Mouse (Mus musculus): ENCODE measurements around the gene Ifnab. TPM values are rescaled to one million over a fixed set of nuclear protein-coding genes. Genes with fewer than 3 reads are reported as not detected.

The Ifnab gene
- polyA plus RNA-seq (2015; fragmentation: Nextera tagmentation; extraction: Ambion mirVana): not detected in 2 replicates

- H3K27ac ChIP-seq (replicated peaks): no peak within 1 kb of the TSS
- no peak within 1 kb of the TSS for H3K4me2 ChIP-seq (replicated peaks)
- no peaks in the 10 kb centered on the region for H3K27me3 ChIP-seq
- no peaks in the 10 kb centered on the region for H3K36me3 ChIP-seq
- H3K9me3 ChIP-seq: no peaks in the 10 kb centered on the region
- H3K9ac ChIP-seq (replicated peaks): no peak within 1 kb of the TSS
- H3K4me1 ChIP-seq: no peaks in the 10 kb centered on the region
- no peak for ATAC-seq (replicated peaks)
- 68% methylated on average over 2 of the region's 2 CpGs for WGBS
- no peak within 1 kb of the TSS for H3K4me3 ChIP-seq
These were observed at the start of gene Ifnab for GRCm38 (mm10) chr4:88691259-88691658. Gene Ifnab, minus strand, starts transcription at chr4:88691359.

- Histone ChIP-seq H3K27ac (replicated peaks) (no peak overlapping the region), H3K4me3 (no peak overlapping the region), H3K4me2 (replicated peaks) (no peak overlapping the region), H3K4me1 (no peaks in the 10 kb centered on the region), H3K9me3 (no peaks in the 10 kb centered on the region), H3K27me3 (no peaks in the 10 kb centered on the region), H3K9ac (replicated peaks) (no peak overlapping the region), H3K36me3 (no peaks in the 10 kb centered on the region)
- 89% methylated on average over 6 of the region's 6 CpGs for WGBS
- ATAC-seq (replicated peaks): no peak
These were observed 47.9 kb upstream of the Ifnab start for GRCm38 (mm10) chr4:88739036-88739435.

GRCm38 (mm10) chr4:88738480-88738879 is 47.3 kb upstream of the Ifnab start:
- H3K4me1 ChIP-seq: no peaks in the 10 kb centered on the region
- no peaks in the 10 kb centered on the region for H3K9me3 ChIP-seq
- ATAC-seq (replicated peaks): no peak
- H3K4me2 ChIP-seq (replicated peaks): no peak overlapping the region
- no peaks in the 10 kb centered on the region for H3K27me3 ChIP-seq
- no peak overlapping the region for H3K27ac ChIP-seq (replicated peaks)
- no peak overlapping the region for H3K4me3 ChIP-seq
- H3K9ac ChIP-seq (replicated peaks): no peak overlapping the region
- no peaks in the 10 kb centered on the region for H3K36me3 ChIP-seq
- WGBS: 6% methylated on average over 2 of the region's 2 CpGs

GRCm38 (mm10) chr4:88727324-88727723 is 36.2 kb upstream of the Ifnab start:
- WGBS: 0% methylated on average over 1 of the region's 1 CpGs
- H3K9me3 ChIP-seq: no peaks in the 10 kb centered on the region
- H3K27me3 ChIP-seq: no peaks in the 10 kb centered on the region
- no peak overlapping the region for H3K4me2 ChIP-seq (replicated peaks)
- no peak overlapping the region for H3K9ac ChIP-seq (replicated peaks)
- no peak; the same call in 1 of the 2 replicates for ATAC-seq (replicated peaks)
- H3K36me3 ChIP-seq: no peaks in the 10 kb centered on the region
- H3K27ac ChIP-seq (replicated peaks): no peak overlapping the region
- H3K4me1 ChIP-seq: no peaks in the 10 kb centered on the region
- H3K4me3 ChIP-seq: no peak overlapping the region

- 92% methylated on average over 6 of the region's 6 CpGs for WGBS
- no peaks in the 10 kb centered on the region for H3K36me3 ChIP-seq
- no peak overlapping the region for H3K9ac ChIP-seq (replicated peaks)
- H3K27me3 ChIP-seq: no peaks in the 10 kb centered on the region
- H3K9me3 ChIP-seq: no peaks in the 10 kb centered on the region
- H3K27ac ChIP-seq (replicated peaks): no peak overlapping the region
- H3K4me3 ChIP-seq: no peak overlapping the region
- no peak for ATAC-seq (replicated peaks)
- no peak overlapping the region for H3K4me2 ChIP-seq (replicated peaks)
- no peaks in the 10 kb centered on the region for H3K4me1 ChIP-seq
These were observed 35.6 kb upstream of the Ifnab start for GRCm38 (mm10) chr4:88726727-88727126.

- 69% methylated on average over 8 of the region's 8 CpGs for WGBS
- no peak overlapping the region for H3K4me2 ChIP-seq (replicated peaks)
- no peak for ATAC-seq (replicated peaks)
- no peaks in the 10 kb centered on the region for H3K9me3 ChIP-seq
- H3K36me3 ChIP-seq: peaks cover 4% of the 10 kb centered on the region; the same call in 1 of the 2 replicates
- no peak overlapping the region for H3K4me3 ChIP-seq
- H3K27ac ChIP-seq (replicated peaks): no peak overlapping the region
- no peak overlapping the region for H3K9ac ChIP-seq (replicated peaks)
- no peaks in the 10 kb centered on the region for H3K27me3 ChIP-seq
- H3K4me1 ChIP-seq: peaks cover 26% of the 10 kb centered on the region
These were observed 32.4 kb upstream of the Ifnab start for GRCm38 (mm10) chr4:88723497-88724090.

- WGBS: under 1% methylated on average over 82 of the region's 82 CpGs
- Histone ChIP-seq H3K36me3 (peaks cover 6% of the 10 kb centered on the region; the same call in 1 of the 2 replicates), H3K27ac (replicated peaks) (peak within 1 kb of the TSS; percentile 94), H3K4me1 (peaks cover 34% of the 10 kb centered on the region), H3K27me3 (no peaks in the 10 kb centered on the region), H3K9me3 (no peaks in the 10 kb centered on the region), H3K4me2 (replicated peaks) (peak within 1 kb of the TSS; percentile 78), H3K4me3 (peak within 1 kb of the TSS; percentile 91), H3K9ac (replicated peaks) (peak within 1 kb of the TSS; percentile 86)
- ATAC-seq (replicated peaks): peak; percentile 98
These were observed 30.9 kb upstream of the Ifnab start, which contains the start of the genes Gm26566 and Klhl9 for GRCm38 (mm10) chr4:88721791-88722721. Gene Gm26566, plus strand, starts transcription at chr4:88721805. Gene Klhl9, minus strand, starts transcription at chr4:88722465.

- Histone ChIP-seq H3K27me3 (no peaks in the 10 kb centered on the region), H3K4me2 (replicated peaks) (peak overlapping the region; percentile 47), H3K4me1 (peaks cover 41% of the 10 kb centered on the region), H3K4me3 (peak overlapping the region; percentile 29), H3K9ac (replicated peaks) (0 out of 2 replicates have a peak overlapping the region, but pooled peaks have one; percentile 3), H3K9me3 (no peaks in the 10 kb centered on the region), H3K36me3 (peaks cover 33% of the 10 kb centered on the region), H3K27ac (replicated peaks) (no peak overlapping the region)
- 60% methylated on average over 1 of the region's 1 CpGs for WGBS
- no peak for ATAC-seq (replicated peaks)
These were observed 27.6 kb upstream of the Ifnab start for GRCm38 (mm10) chr4:88718715-88719114.

GRCm38 (mm10) chr4:88715059-88715458 is 23.9 kb upstream of the Ifnab start:
- ATAC-seq (replicated peaks): no peak

GRCm38 (mm10) chr4:88714281-88714680 is 23.1 kb upstream of the Ifnab start:
- Histone ChIP-seq H3K36me3 (peaks cover 35% of the 10 kb centered on the region), H3K4me3 (no peak overlapping the region), H3K27ac (replicated peaks) (no peak overlapping the region), H3K9ac (replicated peaks) (no peak overlapping the region), H3K4me1 (peaks cover 21% of the 10 kb centered on the region), H3K9me3 (no peaks in the 10 kb centered on the region), H3K27me3 (no peaks in the 10 kb centered on the region), H3K4me2 (replicated peaks) (no peak overlapping the region)
- no peak for ATAC-seq (replicated peaks)
- 87% methylated on average over 1 of the region's 1 CpGs for WGBS

More at GRCm38 (mm10) chr4:88715059-88715458, 23.9 kb upstream of the Ifnab start:
- Histone ChIP-seq H3K4me3 (no peak overlapping the region), H3K9me3 (no peaks in the 10 kb centered on the region), H3K4me1 (peaks cover 28% of the 10 kb centered on the region), H3K27ac (replicated peaks) (no peak overlapping the region), H3K4me2 (replicated peaks) (no peak overlapping the region), H3K36me3 (peaks cover 37% of the 10 kb centered on the region), H3K9ac (replicated peaks) (no peak overlapping the region), H3K27me3 (no peaks in the 10 kb centered on the region)

- no peaks in the 10 kb centered on the region for H3K27me3 ChIP-seq
- H3K4me2 ChIP-seq (replicated peaks): no peak overlapping the region
- no peak for ATAC-seq (replicated peaks)
- H3K9ac ChIP-seq (replicated peaks): no peak overlapping the region
- no peaks in the 10 kb centered on the region for H3K4me1 ChIP-seq
- H3K4me3 ChIP-seq: no peak overlapping the region
- H3K27ac ChIP-seq (replicated peaks): no peak overlapping the region
- 89% methylated on average over 1 of the region's 1 CpGs for WGBS
- no peaks in the 10 kb centered on the region for H3K9me3 ChIP-seq
- no peaks in the 10 kb centered on the region for H3K36me3 ChIP-seq
These were observed 16.1 kb upstream of the Ifnab start for GRCm38 (mm10) chr4:88707128-88707826.

GRCm38 (mm10) chr4:88705924-88706323 is 14.8 kb upstream of the Ifnab start:
- H3K9ac ChIP-seq (replicated peaks): no peak overlapping the region
- no peak overlapping the region for H3K4me2 ChIP-seq (replicated peaks)
- ATAC-seq (replicated peaks): no peak
- H3K36me3 ChIP-seq: no peaks in the 10 kb centered on the region
- no peak overlapping the region for H3K27ac ChIP-seq (replicated peaks)
- H3K4me3 ChIP-seq: no peak overlapping the region
- no peaks in the 10 kb centered on the region for H3K4me1 ChIP-seq
- no peaks in the 10 kb centered on the region for H3K27me3 ChIP-seq
- H3K9me3 ChIP-seq: no peaks in the 10 kb centered on the region
- 55% methylated on average over 3 of the region's 3 CpGs for WGBS

Data from forebrain, embryonic 15.5 days (tissue).